Comparison of ENCODE assay signal across 10 mouse cellular contexts in genomic region chr4:134052560-134052959, GRCm38 (mm10). TPM values are rescaled to one million over a fixed set of nuclear protein-coding genes. Genes with fewer than 3 reads are reported as not detected.
DNase-seq lines count a peak whose midpoint lies in the region; ATAC-seq and TF ChIP-seq lines count a peak whose summit lies in the region.
"Had no signal": no experiment of that assay in that cellular context is flagged by ENCODE, and none has a peak within 500 bp of the region (broad histone marks: within the 10 kb centered on the region; RNA-seq: fewer than 3 reads in every experiment).

No protein-coding gene starts in this region.

- no peaks in the 10 kb centered on the region for H3K27me3 ChIP-seq in kidney, embryonic 16.5 days (ENCODE audit: insufficient read depth, low read length)
- H3K27me3 ChIP-seq in thymus, adult 2 months (ENCODE audit: control insufficient read depth, insufficient read depth, low read length) = no peaks in the 10 kb centered on the region
- H3K27me3 ChIP-seq in heart, embryonic 12.5 days (replicated peaks) = no peaks in the 10 kb centered on the region; the same call in 1 of the 2 replicates
- H3K27me3 ChIP-seq: midbrain, embryonic 12.5 days had no signal

- no peak overlapping the region for H3K9ac ChIP-seq in kidney, embryonic 16.5 days (replicated peaks; ENCODE audit: low read length)
- 0 out of 2 replicates have a peak overlapping the region, but pooled peaks have one; percentile 20 for H3K9ac ChIP-seq in heart, embryonic 12.5 days
- H3K9ac ChIP-seq: midbrain, embryonic 12.5 days had no signal

- no peak overlapping the region for H3K27ac ChIP-seq in kidney, embryonic 16.5 days (ENCODE audit: low read length)
- H3K27ac ChIP-seq in thymus, adult 2 months (ENCODE audit: control insufficient read depth, insufficient read depth, low read length) = peak overlapping the region; percentile 13; the same call in 1 of the 2 replicates
- 0 out of 2 replicates have a peak overlapping the region, but pooled peaks have one; percentile 37 for H3K27ac ChIP-seq in heart, embryonic 12.5 days (ENCODE audit: poor library complexity, severe bottlenecking)
- H3K27ac ChIP-seq: midbrain, embryonic 12.5 days had no signal

- ATAC-seq in kidney, embryonic 16.5 days (ENCODE audit: low FRiP score, low TSS enrichment) = no peak
- no peak; the same call in 1 of the 2 replicates for ATAC-seq in heart, embryonic 12.5 days (ENCODE audit: insufficient number of reproducible peaks, low FRiP score)

- DNase-seq in kidney, postnatal 10 days = peak; percentile 64
- peak; percentile 10 for DNase-seq in thymus, adult 2 months
- no peak for DNase-seq in thymus, adult 18-20 months
- DNase-seq in thymus, postnatal 4 days = peak; percentile 54
- DNase-seq in layer of hippocampus, adult 8-10 months (ENCODE audit: low spot score in 2 of 2) = no peak
- DNase-seq in kidney, postnatal 25 days = no peak

- no peak for TF ChIP-seq CTCF in thymus, adult 2 months (IDR thresholded peaks at IDR 0.05; ENCODE audit: borderline replicate concordance, control insufficient read depth, extremely low read depth, insufficient read depth, low read length, poor library complexity)

- H3K4me1 ChIP-seq in kidney, embryonic 16.5 days (ENCODE audit: insufficient read depth, low read length) = no peaks in the 10 kb centered on the region
- peaks cover 26% of the 10 kb centered on the region for H3K4me1 ChIP-seq in thymus, adult 2 months (replicated peaks; ENCODE audit: control insufficient read depth, insufficient read depth, low read length)
- H3K4me1 ChIP-seq in heart, embryonic 12.5 days (replicated peaks) = peaks cover 28% of the 10 kb centered on the region
- H3K4me1 ChIP-seq: midbrain, embryonic 12.5 days had no signal

- no peak overlapping the region for H3K4me3 ChIP-seq in kidney, embryonic 16.5 days (ENCODE audit: low read length)
- 0 out of 2 replicates have a peak overlapping the region, but pooled peaks have one; percentile 1 for H3K4me3 ChIP-seq in thymus, adult 2 months (ENCODE audit: control insufficient read depth, insufficient read depth, low read length)
- H3K4me3 ChIP-seq in heart, embryonic 12.5 days = no peak overlapping the region
- H3K4me3 ChIP-seq: midbrain, embryonic 12.5 days had no signal

- H3K4me2 ChIP-seq in kidney, embryonic 16.5 days (replicated peaks; ENCODE audit: low read depth, low read length) = no peak overlapping the region
- peak overlapping the region; percentile 23; the same call in 1 of the 2 replicates for H3K4me2 ChIP-seq in heart, embryonic 12.5 days
- H3K4me2 ChIP-seq: midbrain, embryonic 12.5 days had no signal

- no peaks in the 10 kb centered on the region for H3K36me3 ChIP-seq in kidney, embryonic 16.5 days (ENCODE audit: insufficient read depth, low read length)
- H3K36me3 ChIP-seq in thymus, adult 2 months (ENCODE audit: control insufficient read depth, insufficient read depth, low read length) = no peaks in the 10 kb centered on the region
- no peaks in the 10 kb centered on the region for H3K36me3 ChIP-seq in heart, embryonic 12.5 days
- H3K36me3 ChIP-seq: midbrain, embryonic 12.5 days had no signal

- WGBS in kidney, embryonic 16.5 days = 25% methylated on average over 8 of the region's 8 CpGs
- 3% methylated on average over 8 of the region's 8 CpGs for WGBS in thymus, adult 2 months
- 4% methylated on average over 8 of the region's 8 CpGs for WGBS in heart, embryonic 12.5 days

- no peak for TF ChIP-seq POLR2A in thymus, adult 2 months (IDR thresholded peaks at IDR 0.05; ENCODE audit: control insufficient read depth, extremely low read depth, insufficient read depth, low read length, poor library complexity)

- no peaks in the 10 kb centered on the region for H3K9me3 ChIP-seq in kidney, embryonic 16.5 days (ENCODE audit: low read length)
- no peaks in the 10 kb centered on the region for H3K9me3 ChIP-seq in heart, embryonic 12.5 days (replicated peaks)
- H3K9me3 ChIP-seq: midbrain, embryonic 12.5 days had no signal

RNA-seq across cellular contexts. Expression of gene Zfp683, which starts 1.1 kb away (rescaled TPM):
- polyA plus RNA-seq in kidney, embryonic 16.5 days (2015; fragmentation: Nextera tagmentation; extraction: Ambion mirVana) = not detected in 2 replicates
- polyA plus RNA-seq in thymus, adult 2 months (2012; rRNA removed) = 4.9 and 5.3 TPM in 2 replicates
- polyA plus RNA-seq in heart, embryonic 12.5 days (2016; fragmentation: Nextera tagmentation; extraction: Ambion mirVana) = not detected in 2 replicates
- total RNA-seq in layer of hippocampus, adult 8-10 months (2022) = not detected
- polyA plus RNA-seq: midbrain, embryonic 12.5 days had no signal

RNA-seq across cellular contexts. Expression of gene Crybg2, which starts 8.1 kb away (rescaled TPM):
- 4.2 and 4.5 TPM in 2 replicates for polyA plus RNA-seq in kidney, embryonic 16.5 days (2015; fragmentation: Nextera tagmentation; extraction: Ambion mirVana)
- 4.4 and 5.7 TPM in 2 replicates for polyA plus RNA-seq in thymus, adult 2 months (2012; rRNA removed)
- polyA plus RNA-seq in heart, embryonic 12.5 days (2016; fragmentation: Nextera tagmentation; extraction: Ambion mirVana) = 0.41 and 0.51 TPM in 2 replicates
- 1 to 10 TPM in 3 of 4 experiments, under 1 TPM in 1; 0.54 to 6.4 (median 3.7) TPM for total RNA-seq in layer of hippocampus, adult 8-10 months (2022)

RNA-seq across cellular contexts. Expression of gene Lin28a, which starts 33.9 kb away (rescaled TPM):
- not detected in 2 replicates for polyA plus RNA-seq in kidney, embryonic 16.5 days (2015; fragmentation: Nextera tagmentation; extraction: Ambion mirVana)
- polyA plus RNA-seq in thymus, adult 2 months (2012; rRNA removed) = 0.03 TPM in 2 replicates
- polyA plus RNA-seq in heart, embryonic 12.5 days (2016; fragmentation: Nextera tagmentation; extraction: Ambion mirVana) = 0.64 and 0.99 TPM in 2 replicates
- not detected for total RNA-seq in layer of hippocampus, adult 8-10 months (2022)
- polyA plus RNA-seq: large intestine, adult 2 months had no signal

RNA-seq across cellular contexts. Expression of gene Cd52, which starts 42.3 kb away (rescaled TPM):
- 7.4 and 7.6 TPM in 2 replicates for polyA plus RNA-seq in kidney, embryonic 16.5 days (2015; fragmentation: Nextera tagmentation; extraction: Ambion mirVana)
- 355 and 480 TPM in 2 replicates for polyA plus RNA-seq in thymus, adult 2 months (2012; rRNA removed)
- 4.3 and 5.7 TPM in 2 replicates for polyA plus RNA-seq in heart, embryonic 12.5 days (2016; fragmentation: Nextera tagmentation; extraction: Ambion mirVana)
- total RNA-seq in layer of hippocampus, adult 8-10 months (2022) = 10 to 100 TPM in 2 of 4 experiments, 1 to 10 TPM in 2; 1.2 to 52.4 (median 18.2) TPM

RNA-seq across cellular contexts. Expression of gene Ubxn11, which starts 49.8 kb away (rescaled TPM):
- polyA plus RNA-seq in kidney, embryonic 16.5 days (2015; fragmentation: Nextera tagmentation; extraction: Ambion mirVana) = 13.5 and 13.8 TPM in 2 replicates
- 91.3 and 120 TPM in 2 replicates for polyA plus RNA-seq in thymus, adult 2 months (2012; rRNA removed)
- 2.2 and 2.7 TPM in 2 replicates for polyA plus RNA-seq in heart, embryonic 12.5 days (2016; fragmentation: Nextera tagmentation; extraction: Ambion mirVana)
- 10 to 100 TPM; 34.7 to 39.5 (median 35.6) TPM for total RNA-seq in layer of hippocampus, adult 8-10 months (2022)

Comparison
In these comparisons a context has a peak if more than half of its experiments do, and no peak if none do; other contexts are left out.
1. DNase-seq: peak in kidney, postnatal 10 days (single experiment), thymus, adult 2 months (single experiment) and thymus, postnatal 4 days (single experiment); none in thymus, adult 18-20 months (0 of 2), layer of hippocampus, adult 8-10 months (0 of 2) and kidney, postnatal 25 days (0 of 2).